ENCODE assay signal across 8 mouse cellular contexts in genomic region chr12:95694991-95695833, GRCm38 (mm10). TPM values are rescaled to one million over a fixed set of nuclear protein-coding genes. Genes with fewer than 3 reads are reported as not detected.
DNase-seq lines count a peak whose midpoint lies in the region; ATAC-seq lines count a peak whose summit lies in the region.

No protein-coding gene starts in this region.

- H3K9me3 ChIP-seq in intestine, embryonic 16.5 days (ENCODE audit: control insufficient read depth, low read length), result no peaks in the 10 kb centered on the region

- peak overlapping the region; percentile 67 for H3K27ac ChIP-seq in intestine, embryonic 16.5 days (ENCODE audit: low read length)

- peak overlapping the region; percentile 62 for H3K4me3 ChIP-seq in intestine, embryonic 16.5 days (ENCODE audit: low read length)

- peak; percentile 44 for ATAC-seq in granulocyte monocyte progenitor cell, adult 5-6 weeks (replicated peaks; ENCODE audit: poor library complexity, severe bottlenecking)
- peak; percentile 88 for ATAC-seq in intestine, embryonic 16.5 days
- peak; percentile 28 for ATAC-seq in megakaryocyte progenitor cell, adult 5-6 weeks (replicated peaks; ENCODE audit: poor library complexity)

- peaks cover 18% of the 10 kb centered on the region for H3K27me3 ChIP-seq in intestine, embryonic 16.5 days (replicated peaks; ENCODE audit: control insufficient read depth, insufficient read depth, low read length)

- WGBS in intestine, embryonic 16.5 days, result under 1% methylated on average over 66 of the region's 68 CpGs

- peak overlapping the region; percentile 70 for H3K9ac ChIP-seq in intestine, embryonic 16.5 days (ENCODE audit: low read depth, low read length)

- intact Hi-C loops in left cerebral cortex, postnatal 25 days (cut with DNase I), result loop anchor here (2.0 to 5.0 kb wide), 7 partner anchors 42 to 943 kb away; no protein-coding TSS in a partner anchor

- no peaks in the 10 kb centered on the region for H3K36me3 ChIP-seq in intestine, embryonic 16.5 days (ENCODE audit: control insufficient read depth, insufficient read depth, low read length)

- peaks cover 13% of the 10 kb centered on the region for H3K4me1 ChIP-seq in intestine, embryonic 16.5 days (ENCODE audit: control insufficient read depth, insufficient read depth, low read length)

- peak overlapping the region; percentile 85 for H3K4me2 ChIP-seq in intestine, embryonic 16.5 days (ENCODE audit: low read depth, low read length)

- peak; percentile 81 for DNase-seq in adrenal gland, adult 2 months
- DNase-seq in embryo, embryonic 9.5 days (ENCODE audit: extremely low spot score), result peak; percentile 90
- peak; percentile 78 to 91 for DNase-seq in left cerebral cortex, postnatal 25 days (ENCODE audit: low spot score in 2 of 2)
- DNase-seq in right cerebral cortex, postnatal 4 days, result peak; percentile 79
- no peak for DNase-seq in spleen, adult 18-20 months

RNA-seq across cellular contexts. Expression of gene Flrt2, which starts 3.2 kb away (rescaled TPM):
- total RNA-seq in adrenal gland, adult 2 months (2021), result 10 to 100 TPM; 10.4 to 11.5 TPM
- 2.2 and 2.8 TPM in 2 replicates for polyA plus RNA-seq in adrenal gland, adult 2 months (2012; rRNA removed)
- total RNA-seq in granulocyte monocyte progenitor cell, adult 5-6 weeks (2014; fragmentation: Nextera tagmentation), result not detected in 2 replicates
- 0.09 TPM in 1 of 2 replicates, not detected in the other for total RNA-seq in granulocyte monocyte progenitor cell, adult 5-6 weeks (2017)
- 8.5 and 8.6 TPM in 2 replicates for polyA plus RNA-seq in intestine, embryonic 16.5 days (2015; fragmentation: Nextera tagmentation; extraction: Ambion mirVana)
- total RNA-seq in left cerebral cortex, postnatal 25 days (2021), result 10 to 100 TPM; 67.2 to 78.8 TPM
- total RNA-seq in megakaryocyte progenitor cell, adult 5-6 weeks (2015), result not detected in 2 replicates
- not detected in 2 replicates for total RNA-seq in megakaryocyte progenitor cell, adult 5-6 weeks (2017)

Comparison
In these comparisons a context has a peak if more than half of its experiments do, and no peak if none do; other contexts are left out.
1. DNase-seq: peak in adrenal gland, adult 2 months (single experiment), embryo, embryonic 9.5 days (single experiment), left cerebral cortex, postnatal 25 days (2 of 2) and right cerebral cortex, postnatal 4 days (single experiment); none in spleen, adult 18-20 months (0 of 2).
2. ATAC-seq: peak in every context shown above with its lines; median percentile 88 in intestine, embryonic 16.5 days; 44 in granulocyte monocyte progenitor cell, adult 5-6 weeks; 28 in megakaryocyte progenitor cell, adult 5-6 weeks.
3. RNA of gene Flrt2, which starts 3.2 kb away (total RNA-seq): 67.2 to 78.8 TPM in left cerebral cortex, postnatal 25 days and 10.4 to 11.5 TPM in adrenal gland, adult 2 months; 0.09 TPM in granulocyte monocyte progenitor cell, adult 5-6 weeks and not detected in megakaryocyte progenitor cell, adult 5-6 weeks; every median in the first group is over 10 times any median in the second.